Mouse (Mus musculus) liver, embryonic 14.5 days (tissue): ENCODE measurements around the gene Ahcyl2.

ENCODE experiments used
- CTCF ChIP-seq: IDR thresholded peaks from 2 replicates; pipeline ENCODE4 v1.5.1; 2016; ENCODE audit warnings: antibody characterized with exemption, low read depth, control low read depth
- EP300 ChIP-seq: IDR thresholded peaks from 2 replicates; pipeline ENCODE4 v1.6.1; 2016; ENCODE audit warnings: antibody characterized with exemption, low read depth

GRCm38 (mm10) chr6:29917383-29917720, 149.5 kb downstream of the Ahcyl2 start:
- TF ChIP-seq CTCF (no peak), EP300 (no peak)
